Mouse (Mus musculus) gastrocnemius, postnatal 25 days (tissue): ENCODE measurements around the gene Mapk1. TPM values are rescaled to one million over a fixed set of nuclear protein-coding genes. Genes with fewer than 3 reads are reported as not detected.

ENCODE experiments used
- DNase-seq: peaks from one replicate; pipeline ENCODE4 v3.0.0; 2022
- total RNA-seq, 2 experiments: library from RNA; stranded (reverse); gene quantifications; 1 replicate in 1 of 2; 2 replicates in 1 of 2; pipeline ENCODE4 v1.2.3; 2021

Mapk1 gene
- total RNA-seq, 2 experiments from 2014 or later, result 85.1 to 87.1 TPM

GRCm38 (mm10) chr16:17086241-17086640 is 103.1 kb downstream of the Mapk1 start:
- no peak for DNase-seq

- no peak for DNase-seq
Observed at GRCm38 (mm10) chr16:17086669-17087193, 103.5 kb downstream of the Mapk1 start.

GRCm38 (mm10) chr16:17088346-17088745 is 105.2 kb downstream of the Mapk1 start:
- no peak for DNase-seq

- no peak for DNase-seq
Observed at GRCm38 (mm10) chr16:17096938-17097337, 113.8 kb downstream of the Mapk1 start.

Other genes starting within 250 kb of the Mapk1 start
- gene Spag6l, start 153.9 kb upstream of the Mapk1 start, total RNA-seq, result not detected
- gene Igll1, start 119.4 kb upstream of the Mapk1 start, total RNA-seq, result not detected
- gene Top3b, start 112.6 kb upstream of the Mapk1 start, total RNA-seq, result 10 to 100 TPM; 14.8 to 21.5 TPM
- gene Vpreb1, start 112.5 kb upstream of the Mapk1 start, total RNA-seq, result not detected
- gene Ppm1f, start 86.9 kb upstream of the Mapk1 start, total RNA-seq, result 10 to 100 TPM; 10.8 to 10.9 TPM
- under 1 TPM; 0.77 to 0.99 TPM for gene Ypel1, start 86.3 kb downstream of the Mapk1 start, total RNA-seq
- gene Ppil2, start 127.9 kb downstream of the Mapk1 start, total RNA-seq, result 10 to 100 TPM; 22.6 to 25.1 TPM
- not detected for gene 2610318N02Rik, start 141.8 kb downstream of the Mapk1 start, total RNA-seq
- 1 to 10 TPM; 5.4 to 7.5 TPM for gene Sdf2l1, start 149.0 kb downstream of the Mapk1 start, total RNA-seq
- gene Ydjc, start 161.2 kb downstream of the Mapk1 start, total RNA-seq, result under 1 TPM in 1 of 2 experiments, not detected in 1; 0.29 TPM
- under 1 TPM in 1 of 2 experiments, not detected in 1; 0.19 TPM for gene Ccdc116, start 163.8 kb downstream of the Mapk1 start, total RNA-seq
- 100 to 1,000 TPM; 129 to 132 TPM for gene Ube2l3, start 219.3 kb downstream of the Mapk1 start, total RNA-seq
- gene Rimbp3, start 225.2 kb downstream of the Mapk1 start, total RNA-seq, result not detected